Mouse (Mus musculus) adrenal gland, postnatal 36 days (tissue): ENCODE measurements around the gene Agap2. TPM values are rescaled to one million over a fixed set of nuclear protein-coding genes. Genes with fewer than 3 reads are reported as not detected.
"Not testable (repeated sequence)": the region's sequence is repeated elsewhere in the genome, so short reads cannot be mapped to it uniquely, and the experiment has no call there.

ENCODE experiments used
- DNase-seq, 2 experiments: peaks; one replicate each; pipeline ENCODE4 v3.0.0; 2021; ENCODE audit warnings: mixed read lengths in 1 of 2
- total RNA-seq, 2 experiments: library from RNA; stranded (reverse); gene quantifications; 2 replicates each; pipeline ENCODE4 v1.2.3; 2021

The Agap2 gene
- total RNA-seq, 2 experiments from 2014 or later: 2.2 to 3.4 TPM

GRCm38 (mm10) chr10:127059174-127059967, 15.7 kb upstream of the Agap2 start:
- DNase-seq: no peak

GRCm38 (mm10) chr10:127059968-127060916, 14.8 kb upstream of the Agap2 start, which contains the start of gene March9:
March9 (minus strand) TSS chr10:127060184.
- DNase-seq: peak; percentile 84 to 91

GRCm38 (mm10) chr10:127061085-127061484, 14.0 kb upstream of the Agap2 start:
- no peak for DNase-seq

GRCm38 (mm10) chr10:127061513-127061912, 13.6 kb upstream of the Agap2 start:
- DNase-seq: no peak

GRCm38 (mm10) chr10:127062101-127062500, 13.0 kb upstream of the Agap2 start:
- not testable (repeated sequence) for DNase-seq

- DNase-seq: no peak
Measured at GRCm38 (mm10) chr10:127062503-127062902, 12.6 kb upstream of the Agap2 start.

GRCm38 (mm10) chr10:127063239-127063872, 11.7 kb upstream of the Agap2 start, which contains the start of gene Cdk4:
Cdk4 (plus strand) TSS chr10:127063534.
- peak; percentile 99 to 100 for DNase-seq

GRCm38 (mm10) chr10:127063913-127064870, 10.9 kb upstream of the Agap2 start:
- no peak for DNase-seq

- DNase-seq: no peak
Measured at GRCm38 (mm10) chr10:127065981-127066380, 9.1 kb upstream of the Agap2 start.

- DNase-seq: no peak
Measured at GRCm38 (mm10) chr10:127066519-127067018, 8.5 kb upstream of the Agap2 start.

GRCm38 (mm10) chr10:127068360-127069038, 6.6 kb upstream of the Agap2 start:
- DNase-seq: no peak

- DNase-seq: no peak
Measured at GRCm38 (mm10) chr10:127069281-127070189, 5.5 kb upstream of the Agap2 start.

GRCm38 (mm10) chr10:127070190-127071121, 4.6 kb upstream of the Agap2 start, which contains the start of gene Tspan31:
Tspan31 (minus strand) TSS chr10:127070264.
- DNase-seq: peak; percentile 94

GRCm38 (mm10) chr10:127071203-127071602, 3.9 kb upstream of the Agap2 start:
- DNase-seq: no peak

GRCm38 (mm10) chr10:127072270-127072669, 2.8 kb upstream of the Agap2 start:
- not testable (repeated sequence) for DNase-seq

GRCm38 (mm10) chr10:127072969-127073368, 2.1 kb upstream of the Agap2 start:
- DNase-seq: not testable (repeated sequence)

- no peak for DNase-seq
Measured at GRCm38 (mm10) chr10:127073981-127074380, 1.1 kb upstream of the Agap2 start.

- DNase-seq: no peak
Measured at GRCm38 (mm10) chr10:127075651-127076050, 567 bp downstream of the Agap2 start.
